15 mouse cellular contexts compared by ENCODE assay signal in genomic region chr1:64318440-64319154, GRCm38 (mm10).
DNase-seq lines count a peak whose midpoint lies in the region; ATAC-seq lines count a peak whose summit lies in the region.
"Had no signal": no experiment of that assay in that cellular context is flagged by ENCODE, and none has a peak within 500 bp of the region (broad histone marks: within the 10 kb centered on the region; RNA-seq: fewer than 3 reads in every experiment).

No protein-coding gene starts in this region.

- DNase-seq in frontal cortex, adult 2 months (ENCODE audit: extremely low spot score in 1 of 2, low spot score in 1 of 2), result no peak
- DNase-seq in cerebellum, adult 11-12 months, result peak; percentile 54
- DNase-seq in cerebellum, postnatal 10 days, result peak; percentile 59 to 68
- no peak for DNase-seq in urinary bladder, postnatal 14 days (ENCODE audit: low spot score)
- no peak for DNase-seq in adrenal gland, adult 2 months
- DNase-seq in embryo, embryonic 10 days (ENCODE audit: low spot score), result no peak
- DNase-seq: adrenal gland, postnatal 36 days; embryo, embryonic 11 days; heart, postnatal 10 days; kidney, adult 2 months; right cerebral cortex, adult 18-20 months had no signal

- ATAC-seq in frontal cortex, adult (ENCODE audit: low TSS enrichment), result 0 out of 2 replicates have a peak, but pooled peaks have one; percentile 31
- ATAC-seq in hematopoietic stem cell, adult 5-6 weeks (replicated peaks in 1 of 2; ENCODE audit: insufficient read depth in 1 of 2, low FRiP score in 2 of 2, low TSS enrichment in 1 of 2, low read depth in 1 of 2, poor library complexity in 2 of 2, severe bottlenecking in 2 of 2), result peak; percentile 71 to 82
- ATAC-seq: forebrain, embryonic 13.5 days; inflammation-experienced regulatory T-cells, adult 6 months had no signal

Comparison
In these comparisons a context has a peak if more than half of its experiments do, and no peak if none do; other contexts are left out.
1. DNase-seq: peak in cerebellum, adult 11-12 months (single experiment) and cerebellum, postnatal 10 days (2 of 2); none in frontal cortex, adult 2 months (0 of 2), urinary bladder, postnatal 14 days (single experiment), adrenal gland, adult 2 months (single experiment) and embryo, embryonic 10 days (single experiment).